8 mouse cellular contexts compared by ENCODE assay signal in the genomic region with DNA sequence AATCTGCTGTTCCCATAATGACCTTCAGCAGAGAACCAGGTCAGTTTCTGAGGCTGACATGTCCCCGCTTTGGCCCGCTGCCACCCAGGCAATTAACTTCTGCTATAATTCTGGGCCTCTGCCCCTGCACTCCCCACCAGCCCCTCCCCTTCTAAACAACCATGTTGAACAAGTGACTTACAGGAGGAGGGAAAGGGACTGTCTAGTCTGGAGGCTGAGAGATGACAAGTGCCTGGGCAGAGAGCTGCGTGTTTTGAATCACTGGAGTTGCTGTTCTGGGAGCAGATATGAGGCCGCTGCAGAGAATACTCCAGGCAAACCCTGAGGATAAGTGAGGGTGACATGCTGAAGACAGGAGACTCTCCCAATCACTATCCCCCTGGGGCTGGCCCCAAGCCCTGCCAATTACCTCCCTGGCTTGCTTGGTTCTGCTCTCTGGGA.
DNase-seq lines count a peak whose midpoint lies in the region; ATAC-seq lines count a peak whose summit lies in the region.

No protein-coding gene starts in this region.

- DNase-seq in left cerebral cortex, postnatal 4 days = peak; percentile 62
- DNase-seq in left cerebral cortex, postnatal 14 days (ENCODE audit: low spot score in 2 of 2) = no peak
- peak; percentile 75 for DNase-seq in adrenal gland, postnatal 25 days
- peak; percentile 8 to 11 for DNase-seq in heart, adult 9 months (ENCODE audit: low spot score in 2 of 2)
- DNase-seq in layer of hippocampus, postnatal 14 days (ENCODE audit: low spot score in 2 of 2) = no peak
- no peak for DNase-seq in urinary bladder, postnatal 25 days (ENCODE audit: low spot score)

- intact Hi-C loops in left cerebral cortex, postnatal 4 days (cut with DNase I) = no loop called here
- intact Hi-C loops in left cerebral cortex, postnatal 14 days (cut with DNase I) = no loop called here

- ATAC-seq in megakaryocyte-erythroid progenitor cell, adult 5-6 weeks (replicated peaks; ENCODE audit: low FRiP score, low TSS enrichment, poor library complexity, severe bottlenecking) = peak; percentile 34; the same call in 1 of the 2 replicates
- no peak for ATAC-seq in erythroid progenitor cell, adult 5-6 weeks (replicated peaks; ENCODE audit: low FRiP score, poor library complexity, severe bottlenecking)

Comparison
In these comparisons a context has a peak if more than half of its experiments do, and no peak if none do; other contexts are left out.
1. DNase-seq: peak in left cerebral cortex, postnatal 4 days (single experiment), adrenal gland, postnatal 25 days (single experiment) and heart, adult 9 months (2 of 2); none in left cerebral cortex, postnatal 14 days (0 of 2), layer of hippocampus, postnatal 14 days (0 of 2) and urinary bladder, postnatal 25 days (single experiment).